Mouse (Mus musculus): ENCODE results near the gene Cxcl12.

- TF ChIP-seq CTCF (IDR thresholded peaks at IDR 0.05; ENCODE audit: extremely low read depth, insufficient read length, insufficient replicate concordance, low read depth, low read length) (no peak), POLR2A (IDR thresholded peaks at IDR 0.05; ENCODE audit: low read depth, low read length) (no peak)
Measured at GRCm38 (mm10) chr6:117204112-117204511, 35.8 kb downstream of the Cxcl12 start.

Data from small intestine, adult 2 months (tissue).